Mouse (Mus musculus) layer of hippocampus, postnatal 36 days (tissue): Measurements from ENCODE around the gene Zdhhc1. TPM values are rescaled to one million over a fixed set of nuclear protein-coding genes. Genes with fewer than 3 reads are reported as not detected.

Experiments
- DNase-seq, 2 experiments: peaks; one replicate each; pipeline ENCODE4 v3.0.0; 2022
- total RNA-seq, 2 experiments: library from RNA; stranded (reverse); gene quantifications; 2 replicates each; pipeline ENCODE4 v1.2.3; 2021

The Zdhhc1 gene
- total RNA-seq, 2 experiments from 2014 or later = 32.8 to 37.6 TPM

DNA sequence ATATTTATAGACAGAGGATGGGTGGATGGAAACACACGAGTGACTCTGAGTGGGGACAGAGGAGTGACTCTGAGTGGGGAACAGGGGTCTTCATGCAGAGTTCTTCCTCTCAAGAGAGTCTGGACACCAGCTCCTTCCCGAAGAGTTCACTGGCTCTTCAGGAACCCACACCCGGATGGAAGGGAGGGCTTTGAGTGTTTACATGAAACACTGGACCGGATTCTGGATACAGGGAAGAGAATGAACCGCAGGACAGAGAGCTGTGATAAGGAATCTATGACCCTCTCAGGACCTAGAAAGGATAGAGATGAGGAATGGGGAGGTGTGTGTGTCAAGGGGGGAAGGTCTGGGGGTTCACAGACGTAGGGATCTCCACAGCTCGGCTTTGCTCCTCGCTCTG is 20.6 kb upstream of the Zdhhc1 start:
- DNase-seq = no peak

DNA sequence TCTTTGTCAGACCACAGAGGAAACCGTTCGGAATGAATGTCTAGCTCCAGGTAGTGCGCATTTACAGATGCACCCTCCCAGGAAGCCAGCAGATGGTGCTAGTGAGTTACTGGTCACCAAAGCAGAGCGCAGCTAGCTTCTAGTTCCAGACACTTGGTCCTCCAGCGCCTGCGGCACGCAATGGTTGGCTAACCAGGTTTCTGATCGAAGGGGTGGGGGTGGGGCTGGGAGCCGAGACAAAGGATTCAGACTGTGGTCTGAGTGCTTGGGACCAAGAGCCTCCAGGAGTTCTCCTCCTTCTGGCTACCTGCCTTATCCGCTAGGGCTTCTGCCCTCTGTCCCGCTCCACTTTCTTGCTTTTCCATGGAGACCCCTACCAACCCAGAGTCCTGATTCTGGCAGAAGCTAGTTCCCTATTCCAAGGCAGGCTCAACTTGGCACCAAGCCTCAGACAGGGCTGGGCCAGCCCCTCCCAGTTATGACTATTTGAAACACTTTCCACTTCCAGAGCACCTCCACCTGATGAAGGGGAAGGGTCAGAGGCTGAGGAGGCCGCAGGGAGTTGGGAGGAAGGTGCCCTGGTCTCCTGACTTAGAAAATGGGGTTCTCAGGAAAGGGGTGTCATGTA is 19.4 kb upstream of the Zdhhc1 start:
- DNase-seq = peak; percentile 56 to 61

- no peak for DNase-seq
Measured at GRCm38 (mm10) chr8:105514656-105515055, 18.0 kb upstream of the Zdhhc1 start.

DNA sequence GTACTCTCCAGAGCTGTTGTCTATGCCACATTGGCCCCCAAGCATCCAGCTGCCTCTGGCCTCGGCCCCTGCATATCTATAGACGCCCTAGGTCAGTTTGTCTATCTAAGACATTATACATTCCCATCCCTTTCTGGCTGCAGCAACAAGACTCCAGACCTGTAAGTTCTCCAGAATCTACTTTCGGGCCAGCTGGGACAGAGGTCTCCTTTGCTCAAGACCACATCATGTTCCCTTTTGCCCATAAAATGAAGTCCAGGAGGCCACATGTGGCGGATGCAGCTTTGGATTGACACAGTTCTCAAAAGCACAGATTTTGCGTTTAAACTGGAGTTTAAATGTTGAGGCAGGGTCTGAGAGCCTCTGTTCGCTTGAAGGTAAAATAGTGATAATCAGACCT is 17.5 kb upstream of the Zdhhc1 start:
- no peak for DNase-seq

DNA sequence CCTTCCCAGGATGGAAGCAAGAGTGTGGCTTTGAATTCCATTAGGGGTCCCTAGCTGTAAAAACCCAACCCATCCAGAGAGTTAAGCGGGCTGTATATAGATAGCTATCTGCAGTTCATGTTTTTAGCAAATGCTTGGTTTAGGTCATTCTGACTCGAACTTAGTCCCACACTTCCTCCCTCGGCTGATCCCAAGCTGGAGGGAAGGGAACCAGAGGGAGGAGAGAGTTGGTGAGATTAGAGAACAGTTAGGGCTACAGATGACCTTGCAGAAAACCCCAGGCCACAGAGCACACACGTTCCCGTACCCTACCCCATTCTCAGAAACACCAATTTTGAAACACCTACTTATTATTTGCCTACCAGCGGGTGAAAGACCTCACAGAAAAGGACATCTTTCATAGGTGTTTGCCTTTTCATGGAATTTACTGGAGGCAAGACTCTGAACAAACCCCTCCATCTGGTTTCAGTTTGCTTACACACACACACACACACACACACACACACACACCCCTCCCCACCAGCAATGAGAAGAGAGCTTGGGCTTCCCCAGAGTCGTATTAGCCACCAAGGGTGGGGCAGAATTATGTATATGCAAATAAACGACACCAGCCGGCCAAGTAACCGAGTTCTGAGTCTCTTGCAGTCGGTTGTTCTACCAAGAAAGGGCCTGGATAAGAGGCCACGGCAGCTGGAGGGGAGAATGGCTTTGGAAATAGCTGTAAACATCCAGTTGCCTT is 13.5 kb upstream of the Zdhhc1 start:
- no peak for DNase-seq

GRCm38 (mm10) chr8:105508758-105509157 is 12.1 kb upstream of the Zdhhc1 start:
- DNase-seq = no peak

DNA sequence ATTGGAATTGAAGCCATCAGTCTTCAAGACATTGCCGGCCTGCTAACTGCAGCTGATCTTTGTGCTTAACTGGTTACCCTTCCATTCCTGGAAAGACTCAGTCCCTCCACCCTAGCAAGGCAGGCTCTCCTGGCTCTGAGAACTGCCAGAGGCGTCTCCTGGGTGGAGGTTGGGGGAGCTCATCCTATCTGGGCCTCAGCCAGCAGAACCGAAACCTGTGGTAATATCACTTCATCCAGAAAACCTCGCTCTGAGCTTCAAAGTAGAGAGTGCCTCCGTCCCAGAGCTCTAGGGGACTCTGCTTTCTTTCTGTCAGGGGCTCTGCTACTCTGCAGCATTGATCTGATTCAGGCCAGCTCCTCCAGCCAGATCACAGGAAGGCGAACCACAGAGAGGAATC is 10.3 kb upstream of the Zdhhc1 start:
- no peak for DNase-seq

DNA sequence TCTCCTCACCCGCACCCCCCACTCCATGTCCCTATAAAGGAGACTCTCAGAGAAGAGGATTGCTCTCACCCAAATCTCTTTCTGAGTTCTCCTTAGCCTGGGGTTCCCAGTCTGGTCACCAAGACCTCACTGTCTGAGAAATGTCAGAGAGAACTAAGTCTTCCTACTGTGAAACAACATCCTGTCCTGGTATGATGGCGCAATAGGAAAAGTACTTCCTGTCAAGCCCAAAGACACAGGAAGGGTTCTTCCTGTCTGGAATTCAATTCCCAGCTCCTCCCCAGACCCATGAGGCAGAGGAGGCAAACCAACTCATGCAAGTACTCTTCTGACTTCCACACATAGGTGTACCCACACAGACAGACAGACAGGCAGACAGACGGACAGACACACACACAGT is 7.9 kb upstream of the Zdhhc1 start:
- no peak for DNase-seq

GRCm38 (mm10) chr8:105499787-105500186 is 3.1 kb upstream of the Zdhhc1 start:
- DNase-seq = no peak

DNA sequence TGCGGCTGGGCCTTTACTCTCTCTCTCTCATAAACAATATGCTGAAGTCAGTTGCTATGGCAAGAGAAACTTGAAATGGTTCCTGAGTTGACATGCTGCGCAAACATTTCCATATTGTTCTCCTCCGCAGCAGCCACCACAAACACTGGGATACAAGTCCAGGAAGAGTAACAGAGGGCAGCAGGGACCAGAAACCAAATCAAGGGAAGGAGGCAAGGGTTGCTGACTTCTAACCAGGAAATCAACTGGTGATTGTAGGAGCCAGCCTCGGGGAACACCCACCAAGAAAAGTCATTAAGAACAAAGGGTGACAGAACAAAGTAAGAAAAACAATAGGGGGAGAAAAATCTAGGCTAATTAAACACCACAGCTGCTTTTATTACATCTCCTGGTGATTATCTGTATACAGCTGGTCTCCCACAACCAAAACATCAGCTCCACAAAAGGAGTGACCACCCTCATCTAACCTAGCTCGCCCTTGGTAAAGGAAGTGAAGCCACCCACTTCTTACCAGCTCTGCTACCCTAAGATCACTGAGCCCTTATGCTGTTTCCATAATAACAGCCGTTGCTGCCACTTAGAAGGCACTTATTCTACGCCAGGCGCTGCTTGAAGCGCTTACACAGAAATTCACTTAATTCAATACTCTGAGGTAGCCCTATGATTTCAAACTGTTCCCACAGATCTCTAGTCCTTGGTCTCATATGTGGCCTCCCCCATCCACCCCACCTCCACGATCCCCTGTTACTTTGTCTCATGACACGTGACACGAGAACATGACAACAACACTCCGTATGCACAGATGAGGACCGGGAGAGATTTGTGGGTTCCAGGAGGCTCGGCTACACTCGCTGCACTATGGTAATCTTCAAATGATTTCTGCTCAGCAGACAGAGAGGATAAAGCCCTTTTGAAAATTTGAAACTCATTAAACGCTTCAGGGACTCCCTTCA is 1.1 kb downstream of the Zdhhc1 start:
- DNase-seq = no peak

DNA sequence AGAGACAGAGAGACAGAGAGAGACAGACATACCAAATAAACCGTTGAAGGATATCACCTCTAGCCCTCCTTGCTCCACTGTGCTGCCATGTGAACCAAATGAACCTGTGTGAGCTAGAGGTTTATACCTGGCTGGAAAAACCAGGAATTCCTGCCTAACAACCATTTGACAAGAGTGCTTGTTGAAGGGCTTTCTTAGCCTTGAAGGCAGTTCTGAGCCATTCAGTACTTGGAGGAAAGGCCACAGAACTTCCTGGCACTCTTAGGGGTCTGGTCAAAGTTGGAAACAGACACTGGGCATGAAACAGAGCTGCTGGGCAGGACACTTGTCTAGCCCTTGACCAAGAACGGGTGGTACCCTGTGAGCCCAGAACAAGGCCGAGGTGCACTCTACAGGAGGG is 2.1 kb downstream of the Zdhhc1 start:
- DNase-seq = no peak

- no peak for DNase-seq
Measured at GRCm38 (mm10) chr8:105493495-105493894, 3.2 kb downstream of the Zdhhc1 start.

DNA sequence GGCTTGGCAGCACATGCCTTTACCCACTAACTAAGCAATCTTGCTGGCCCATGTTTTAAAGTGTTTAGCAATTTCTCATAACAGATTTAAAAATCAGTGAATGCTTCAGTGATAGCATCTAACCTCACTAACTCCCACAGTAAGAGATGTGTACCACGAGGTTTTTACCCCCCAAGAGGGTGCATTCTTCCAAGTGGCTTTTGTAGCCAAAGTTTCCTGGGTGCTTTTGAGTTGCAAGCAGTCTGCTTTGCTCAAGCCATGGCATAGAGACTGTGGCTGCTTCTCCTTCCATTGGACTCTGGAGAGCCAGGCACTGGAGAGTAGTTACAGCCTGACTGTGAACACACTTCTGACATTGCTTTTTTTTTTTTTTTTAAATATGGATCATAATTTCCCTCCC is 7.4 kb downstream of the Zdhhc1 start:
- DNase-seq = no peak

DNA sequence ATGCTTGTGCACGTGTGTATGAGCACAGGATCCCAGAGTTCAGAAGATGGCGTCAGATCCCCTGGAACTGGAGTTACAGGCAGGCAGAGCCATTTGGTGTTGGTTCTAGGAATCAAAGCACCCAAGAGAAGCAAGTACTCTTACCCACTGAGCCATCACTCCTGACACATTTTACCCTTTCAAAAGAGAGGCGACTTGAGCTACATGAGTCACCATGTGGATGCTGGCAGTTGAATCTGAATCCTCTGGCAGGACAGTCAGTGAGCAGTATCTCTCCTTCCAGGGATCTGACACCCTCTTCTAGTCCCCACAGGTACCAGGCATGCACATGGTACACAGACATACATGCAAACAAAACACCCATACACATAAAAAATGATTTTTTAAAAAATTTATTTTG is 8.6 kb downstream of the Zdhhc1 start:
- no peak for DNase-seq

- no peak for DNase-seq
Measured at GRCm38 (mm10) chr8:105484392-105484791, 12.3 kb downstream of the Zdhhc1 start.

- no peak for DNase-seq
Measured at GRCm38 (mm10) chr8:105484030-105484368, 12.7 kb downstream of the Zdhhc1 start.

GRCm38 (mm10) chr8:105483212-105484029 is 13.3 kb downstream of the Zdhhc1 start:
- DNase-seq = no peak

GRCm38 (mm10) chr8:105482123-105482522 is 14.6 kb downstream of the Zdhhc1 start:
- DNase-seq = no peak

- no peak for DNase-seq
Measured at GRCm38 (mm10) chr8:105481453-105481852, 15.2 kb downstream of the Zdhhc1 start.

DNA sequence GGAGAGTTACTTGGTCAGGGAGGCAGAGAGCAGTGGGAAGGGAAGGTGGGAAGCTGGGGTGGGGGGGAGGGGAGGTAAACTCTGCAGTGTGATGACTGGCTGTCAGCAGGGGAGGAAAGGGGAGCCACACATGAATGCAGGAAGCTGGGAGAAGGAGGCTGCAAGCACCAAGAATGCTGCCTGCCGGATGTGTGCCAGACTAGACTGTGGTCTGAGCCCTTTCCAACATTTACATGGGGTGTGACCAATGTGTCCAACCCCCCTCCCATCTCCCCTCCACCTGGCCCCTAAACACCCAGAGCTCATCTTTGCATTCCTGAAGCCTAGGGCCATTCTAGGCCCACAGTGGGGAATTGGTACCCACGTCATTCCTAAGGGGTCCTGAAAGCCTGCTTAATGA is 15.7 kb downstream of the Zdhhc1 start:
- no peak for DNase-seq

GRCm38 (mm10) chr8:105477792-105478191 is 18.9 kb downstream of the Zdhhc1 start:
- DNase-seq = no peak

GRCm38 (mm10) chr8:105476628-105477413 is 19.9 kb downstream of the Zdhhc1 start:
- DNase-seq = no peak
